Mouse (Mus musculus): ENCODE data around the gene Csk.

DNA sequence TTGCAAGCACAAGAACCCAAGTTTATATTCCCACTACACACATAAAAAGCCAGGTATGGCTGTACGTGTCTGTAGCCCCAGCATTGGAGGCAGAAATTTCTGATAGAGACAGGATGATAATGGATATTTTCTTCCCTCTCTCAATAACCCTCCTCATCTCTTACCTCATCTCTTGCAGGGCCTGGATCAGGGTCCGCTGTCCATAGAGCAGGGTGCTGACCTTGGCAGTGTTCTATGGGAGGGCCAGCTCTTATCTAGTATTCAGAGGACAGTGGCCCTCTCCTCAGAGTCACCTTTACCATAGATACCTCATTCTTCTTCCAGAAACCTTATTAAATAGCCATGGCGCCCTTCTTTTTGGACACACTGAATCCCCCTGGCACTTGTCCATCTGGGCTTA is 43.6 kb downstream of the Csk start:
- TF ChIP-seq USF1 (IDR thresholded peaks at IDR 0.05; ENCODE audit: low read depth) (no peak), CTCF (IDR thresholded peaks at IDR 0.05; ENCODE audit: control insufficient read depth, insufficient read depth, insufficient read length) (no peak), MAX (IDR thresholded peaks at IDR 0.05) (no peak)

Measured in C2C12 (cell line).